Mouse (Mus musculus): ENCODE data around the gene Zdbf2.

GRCm38 (mm10) chr1:63239751-63240150 lies 33.3 kb upstream of the Zdbf2 start:
- TF ChIP-seq CTCF (IDR thresholded peaks at IDR 0.05; ENCODE audit: low read depth) (no peak), EP300 (IDR thresholded peaks at IDR 0.05; ENCODE audit: low read depth) (no peak)
